Mouse (Mus musculus) cortical plate, adult 2 months (tissue): ENCODE data around the gene Dkkl1.

Source experiments
- CTCF ChIP-seq: fragments of 200-500 bp; IDR thresholded peaks from 2 replicates; pipeline ENCODE4 v1.5.1; 2011; ENCODE audit warnings: mild to moderate bottlenecking, control low read depth, low read length; ENCODE audit not compliant: insufficient read depth; ENCODE audit errors: extremely low read depth
- POLR2A ChIP-seq: fragments of 200-500 bp; IDR thresholded peaks from 2 replicates; pipeline ENCODE4 v1.6.1; 2011; ENCODE audit warnings: mild to moderate bottlenecking, low read length, control low read depth; ENCODE audit not compliant: insufficient read depth; ENCODE audit errors: extremely low read depth

GRCm38 (mm10) chr7:45238723-45239496 lies 27.0 kb upstream of the Dkkl1 start, which contains the start of gene Cd37:
- TF ChIP-seq CTCF (no peak), POLR2A (no peak)
